Mouse (Mus musculus) embryonic facial prominence, embryonic 14.5 days (tissue): ENCODE results near the gene Gpn3. TPM values are rescaled to one million over a fixed set of nuclear protein-coding genes. Genes with fewer than 3 reads are reported as not detected.

Experiments used
- ATAC-seq: fragments of 200-750 bp; cut with Nextera tagmentation; 2 replicates; pipeline ENCODE4 v1.8.0; 2017; ENCODE audit warnings: low read depth, moderate number of reproducible peaks, moderate TSS enrichment
- DNase-seq: peaks from one replicate; pipeline ENCODE4 v3.0.0-alpha.2; 2015; ENCODE audit warnings: low spot score
- H3K27ac ChIP-seq: fragments of 300-500 bp; sonication (generic); replicated peaks from 2 replicates; pipeline ENCODE4 v1.5.1; 2014; ENCODE audit warnings: low read depth, mild to moderate bottlenecking, low read length, moderate library complexity
- H3K27me3 ChIP-seq: fragments of 300-500 bp; sonication (generic); replicated peaks from 2 replicates; pipeline ENCODE4 v1.6.1; 2014; ENCODE audit warnings: low read length; ENCODE audit not compliant: control insufficient read depth, insufficient read depth
- H3K36me3 ChIP-seq: fragments of 300-500 bp; sonication (generic); 2 replicates; pipeline ENCODE4 v1.6.1; 2014; ENCODE audit warnings: low read length, mixed read lengths; ENCODE audit not compliant: control insufficient read depth, insufficient read depth
- H3K4me1 ChIP-seq: fragments of 300-500 bp; sonication (generic); 2 replicates; pipeline ENCODE4 v1.6.1; 2014; ENCODE audit warnings: antibody characterized with exemption, low read length; ENCODE audit not compliant: control insufficient read depth, insufficient read depth
- H3K4me2 ChIP-seq: fragments of 300-500 bp; sonication (generic); 2 replicates; pipeline ENCODE4 v1.6.1; 2014; ENCODE audit warnings: low read depth, mild to moderate bottlenecking, low read length, moderate library complexity, mixed read lengths
- H3K4me3 ChIP-seq: fragments of 300-500 bp; sonication (generic); 2 replicates; pipeline ENCODE4 v1.5.1; 2014; ENCODE audit warnings: low read depth, mild to moderate bottlenecking, low read length
- H3K9ac ChIP-seq: fragments of 300-500 bp; sonication (generic); 2 replicates; pipeline ENCODE4 v1.6.1; 2014; ENCODE audit warnings: low read depth, mild to moderate bottlenecking, low read length, moderate library complexity, mixed read lengths
- H3K9me3 ChIP-seq: fragments of 300-500 bp; sonication (generic); 2 replicates; pipeline ENCODE4 v1.6.1; 2016; ENCODE audit warnings: low read length; ENCODE audit not compliant: control insufficient read depth
- WGBS: fragments of 180-500 bp; shearing (Covaris S2); extraction: QIAGEN DNeasy Blood & Tissue Kit; methylation state at CpG from one replicate; pipeline ENCODE4 v1.1.7; 2014; 5-methylcytosine and 5-hydroxymethylcytosine counted together
- polyA plus RNA-seq: library from polyadenylated mRNA; unstranded; fragments of >200 nt; fragmentation: Nextera tagmentation; extraction: Ambion mirVana; gene quantifications from 2 replicates; pipeline ENCODE4 v1.2.1, GENCODE M21; 2014

The Gpn3 gene
- polyA plus RNA-seq, 1 experiment from 2014 or later: 64.7 TPM

- Histone ChIP-seq H3K4me1 (peaks cover 7% of the 10 kb centered on the region; the same call in 1 of the 2 replicates), H3K36me3 (peaks cover 6% of the 10 kb centered on the region; the same call in 1 of the 2 replicates), H3K4me2 (peak overlapping the region; percentile 92), H3K9ac (peak overlapping the region; percentile 96), H3K4me3 (peak overlapping the region; percentile 94), H3K27ac (peak overlapping the region; percentile 87), H3K9me3 (no peaks in the 10 kb centered on the region), H3K27me3 (no peaks in the 10 kb centered on the region)
- 0% methylated on average over 40 of the region's 73 CpGs for WGBS
- DNase-seq (peak; percentile 93), ATAC-seq (peak; percentile 90)
Observed at GRCm38 (mm10) chr5:122422071-122422964, 50.6 kb downstream of the Gpn3 start.

- DNase-seq: no peak
- no peaks in the 10 kb centered on the region for H3K9me3 ChIP-seq
- 28% methylated on average over 15 of the region's 15 CpGs for WGBS
- peak overlapping the region; percentile 92 for H3K4me2 ChIP-seq
- no peaks in the 10 kb centered on the region for H3K27me3 ChIP-seq
- H3K4me3 ChIP-seq: peak overlapping the region; percentile 94
- H3K27ac ChIP-seq: no peak overlapping the region
- H3K9ac ChIP-seq: peak overlapping the region; percentile 96
- peaks cover 7% of the 10 kb centered on the region; the same call in 1 of the 2 replicates for H3K4me1 ChIP-seq
- H3K36me3 ChIP-seq: peaks cover 10% of the 10 kb centered on the region
- ATAC-seq: no peak
Observed at GRCm38 (mm10) chr5:122423083-122423482, 51.4 kb downstream of the Gpn3 start.

DNA sequence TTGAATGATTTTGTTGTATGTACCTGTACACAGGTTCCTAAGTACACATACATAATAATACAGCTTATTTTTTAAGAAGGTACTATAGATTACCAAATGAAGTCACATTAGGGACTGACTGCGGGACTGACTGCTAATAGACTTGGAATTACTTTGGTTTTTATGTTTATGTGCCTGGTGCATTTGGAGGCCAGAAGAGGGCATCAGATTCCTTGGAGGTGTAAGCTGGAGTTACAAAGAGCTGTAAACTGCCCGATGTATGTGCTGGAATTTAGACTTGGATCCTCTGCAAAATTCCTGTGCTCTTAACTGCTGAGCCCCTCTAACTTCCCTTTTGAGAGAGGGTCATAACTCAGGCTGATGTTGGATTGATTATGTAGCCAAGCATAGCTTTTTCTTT is 53.9 kb downstream of the Gpn3 start:
- H3K4me1 ChIP-seq: peaks cover 7% of the 10 kb centered on the region; the same call in 1 of the 2 replicates
- DNase-seq: no peak
- ATAC-seq: no peak
- no peak overlapping the region for H3K9ac ChIP-seq
- no peak overlapping the region for H3K4me3 ChIP-seq
- no peak overlapping the region for H3K4me2 ChIP-seq
- peaks cover 35% of the 10 kb centered on the region for H3K36me3 ChIP-seq
- no peak overlapping the region for H3K27ac ChIP-seq
- no peaks in the 10 kb centered on the region for H3K9me3 ChIP-seq
- 75% methylated on average over 2 of the region's 2 CpGs for WGBS
- no peaks in the 10 kb centered on the region for H3K27me3 ChIP-seq

- Histone ChIP-seq H3K4me1 (no peaks in the 10 kb centered on the region), H3K4me3 (no peak overlapping the region), H3K27me3 (no peaks in the 10 kb centered on the region), H3K4me2 (no peak overlapping the region), H3K9ac (no peak overlapping the region), H3K27ac (no peak overlapping the region), H3K9me3 (no peaks in the 10 kb centered on the region), H3K36me3 (peaks cover 81% of the 10 kb centered on the region)
- DNase-seq (no peak), ATAC-seq (no peak)
- WGBS: 90% methylated on average over 4 of the region's 4 CpGs
Observed at GRCm38 (mm10) chr5:122430036-122430775, 58.5 kb downstream of the Gpn3 start.

- H3K4me1 ChIP-seq: no peaks in the 10 kb centered on the region
- 96% methylated on average over 8 of the region's 8 CpGs for WGBS
- DNase-seq (no peak), ATAC-seq (no peak)
- no peaks in the 10 kb centered on the region for H3K9me3 ChIP-seq
- no peaks in the 10 kb centered on the region for H3K27me3 ChIP-seq
- no peak overlapping the region for H3K27ac ChIP-seq
- no peak overlapping the region for H3K4me3 ChIP-seq
- H3K36me3 ChIP-seq: peaks cover 91% of the 10 kb centered on the region
- no peak overlapping the region for H3K9ac ChIP-seq
- H3K4me2 ChIP-seq: no peak overlapping the region
Observed at GRCm38 (mm10) chr5:122431221-122431620, 59.5 kb downstream of the Gpn3 start.

Other genes with a start within 250 kb of the Gpn3 start
- 0.43 TPM in 1 of 2 replicates, not detected in the other for gene Ccdc63, start 231.1 kb upstream of the Gpn3 start, polyA plus RNA-seq
- 222 and 231 TPM in 2 replicates for gene Ppp1cc, start 213.6 kb upstream of the Gpn3 start, polyA plus RNA-seq
- gene Hvcn1, start 165.1 kb upstream of the Gpn3 start, polyA plus RNA-seq: 7.9 and 12.3 TPM in 2 replicates
- gene Tctn1, start 107.4 kb upstream of the Gpn3 start, polyA plus RNA-seq: 5.1 and 7.3 TPM in 2 replicates
- gene Pptc7, start 87.5 kb upstream of the Gpn3 start, polyA plus RNA-seq: 7.9 and 8.1 TPM in 2 replicates
- 8.0 and 9.8 TPM in 2 replicates for gene Rad9b, start 17.6 kb upstream of the Gpn3 start, polyA plus RNA-seq
- gene Vps29, start 17.5 kb upstream of the Gpn3 start, polyA plus RNA-seq: 211 and 218 TPM in 2 replicates
- 73.9 and 77.3 TPM in 2 replicates for gene Fam216a, start 488 bp downstream of the Gpn3 start, polyA plus RNA-seq
- 50.3 and 51.8 TPM in 2 replicates for gene Arpc3, start 20.0 kb downstream of the Gpn3 start, polyA plus RNA-seq
- 23.1 and 24.9 TPM in 2 replicates for gene Anapc7, start 49.8 kb downstream of the Gpn3 start, polyA plus RNA-seq
- gene Atp2a2, start 130.3 kb downstream of the Gpn3 start, polyA plus RNA-seq: 47.6 and 52.6 TPM in 2 replicates
- 36.7 and 38.7 TPM in 2 replicates for gene Ift81, start 242.6 kb downstream of the Gpn3 start, polyA plus RNA-seq